Comparison of ENCODE assay signal across 9 mouse cellular contexts in the genomic region with DNA sequence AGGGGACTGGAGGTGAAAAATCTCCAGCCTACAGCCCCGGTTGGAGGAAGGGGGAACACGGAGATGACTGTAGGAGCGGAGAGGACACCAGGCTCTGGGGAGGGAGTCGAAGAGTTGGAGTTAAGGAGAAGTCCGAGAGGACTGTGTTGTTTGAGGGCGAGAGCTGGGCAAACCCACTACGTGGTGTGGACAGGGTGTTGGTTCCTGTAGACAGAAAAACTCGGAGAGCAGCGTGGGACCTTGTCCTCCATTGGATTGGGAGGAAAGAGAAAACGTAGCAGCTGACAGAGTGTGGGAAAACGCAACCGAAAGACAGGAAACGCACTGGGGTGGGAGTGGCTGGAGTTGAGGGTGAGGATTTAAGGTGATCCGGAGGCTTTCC. TPM values are rescaled to one million over a fixed set of nuclear protein-coding genes. Genes with fewer than 3 reads are reported as not detected.
DNase-seq lines count a peak whose midpoint lies in the region; ATAC-seq and TF ChIP-seq lines count a peak whose summit lies in the region.
"Had no signal": no experiment of that assay in that cellular context is flagged by ENCODE, and none has a peak within 500 bp of the region (broad histone marks: within the 10 kb centered on the region; RNA-seq: fewer than 3 reads in every experiment).

No protein-coding gene starts in this region.

- peak; percentile 5; the same call in 1 of the 2 replicates for ATAC-seq in hindbrain, embryonic 12.5 days (ENCODE audit: low FRiP score)
- no peak; the same call in 1 of the 2 replicates for ATAC-seq in midbrain, embryonic 16.5 days
- no peak for ATAC-seq in activated CD4-positive, CD25-positive, alpha-beta regulatory T cell, adult 4 months

- H3K9me3 ChIP-seq in forebrain, embryonic 10.5 days = no peaks in the 10 kb centered on the region
- no peaks in the 10 kb centered on the region for H3K9me3 ChIP-seq in hindbrain, embryonic 12.5 days (replicated peaks)
- no peaks in the 10 kb centered on the region for H3K9me3 ChIP-seq in midbrain, embryonic 16.5 days (replicated peaks; ENCODE audit: control insufficient read depth, low read length, poor library complexity, severe bottlenecking)

- peaks cover 23% of the 10 kb centered on the region for H3K79me2 ChIP-seq in liver, adult 2 months (ENCODE audit: control insufficient read depth, insufficient read depth, low read length)

- H3K27me3 ChIP-seq in forebrain, embryonic 10.5 days (ENCODE audit: poor library complexity, severe bottlenecking) = no peaks in the 10 kb centered on the region
- H3K27me3 ChIP-seq in hindbrain, embryonic 12.5 days = no peaks in the 10 kb centered on the region
- no peaks in the 10 kb centered on the region for H3K27me3 ChIP-seq in liver, adult 2 months (ENCODE audit: control insufficient read depth, insufficient read depth, low read length)
- H3K27me3 ChIP-seq in midbrain, embryonic 16.5 days (ENCODE audit: control insufficient read depth, insufficient read depth, low read depth, low read length) = no peaks in the 10 kb centered on the region

- no peak for TF ChIP-seq CTCF in liver, adult 2 months (IDR thresholded peaks at IDR 0.05; ENCODE audit: low read depth, low read length)

- H3K27ac ChIP-seq in forebrain, embryonic 10.5 days = peak overlapping the region; percentile 94
- H3K27ac ChIP-seq in hindbrain, embryonic 12.5 days = peak overlapping the region; percentile 92
- peak overlapping the region; percentile 90 for H3K27ac ChIP-seq in liver, adult 2 months (replicated peaks; ENCODE audit: insufficient read depth, low read depth, low read length)
- H3K27ac ChIP-seq in midbrain, embryonic 16.5 days (ENCODE audit: low read length) = peak overlapping the region; percentile 86

- H3K4me3 ChIP-seq in forebrain, embryonic 10.5 days = peak overlapping the region; percentile 95
- peak overlapping the region; percentile 82 for H3K4me3 ChIP-seq in hindbrain, embryonic 12.5 days
- peak overlapping the region; percentile 69 for H3K4me3 ChIP-seq in liver, adult 2 months (ENCODE audit: insufficient read depth, low read depth, low read length)
- peak overlapping the region; percentile 83 for H3K4me3 ChIP-seq in midbrain, embryonic 16.5 days (ENCODE audit: low read depth, low read length)

- H3K4me2 ChIP-seq in hindbrain, embryonic 12.5 days (replicated peaks) = peak overlapping the region; percentile 97
- H3K4me2 ChIP-seq in midbrain, embryonic 16.5 days (ENCODE audit: low read length) = peak overlapping the region; percentile 89

- H3K36me3 ChIP-seq in forebrain, embryonic 10.5 days (replicated peaks) = peaks cover 45% of the 10 kb centered on the region
- peaks cover 37% of the 10 kb centered on the region for H3K36me3 ChIP-seq in hindbrain, embryonic 12.5 days
- H3K36me3 ChIP-seq in liver, adult 2 months (ENCODE audit: control insufficient read depth, insufficient read depth, low read length) = peaks cover 23% of the 10 kb centered on the region; the same call in 1 of the 2 replicates
- peaks cover 22% of the 10 kb centered on the region for H3K36me3 ChIP-seq in midbrain, embryonic 16.5 days (ENCODE audit: control insufficient read depth, insufficient read depth, low read length)

- peak; percentile 66 for DNase-seq in CD4-positive, CD25-positive, alpha-beta regulatory T cell, adult 2 months (ENCODE audit: low read depth, low spot score)
- DNase-seq in NIH3T3 (ENCODE audit: low read depth) = peak; percentile 75
- no peak for DNase-seq in forebrain, embryonic 10.5 days (ENCODE audit: extremely low spot score, low spot score)
- DNase-seq in liver, adult 2 months (ENCODE audit: extremely low read depth, low read depth, low spot score) = peak; percentile 76
- no peak for DNase-seq in spleen, postnatal 14 days (ENCODE audit: low spot score in 2 of 2)

- H3K4me1 ChIP-seq in forebrain, embryonic 10.5 days = peaks cover 59% of the 10 kb centered on the region
- peaks cover 25% of the 10 kb centered on the region for H3K4me1 ChIP-seq in hindbrain, embryonic 12.5 days
- peaks cover 7% of the 10 kb centered on the region for H3K4me1 ChIP-seq in liver, adult 2 months (ENCODE audit: control insufficient read depth, insufficient read depth, low read length)
- peaks cover 13% of the 10 kb centered on the region for H3K4me1 ChIP-seq in midbrain, embryonic 16.5 days (ENCODE audit: control insufficient read depth, insufficient read depth, low read length)

- TF ChIP-seq POLR2A in liver, adult 2 months (IDR thresholded peaks at IDR 0.05; ENCODE audit: extremely low read depth, insufficient read depth, low read length) = peak; percentile 35; the same call in 1 of the 2 replicates

- 2% methylated on average over 14 of the region's 14 CpGs for WGBS in forebrain, embryonic 10.5 days
- under 1% methylated on average over 14 of the region's 14 CpGs for WGBS in hindbrain, embryonic 12.5 days
- WGBS in liver, adult 2 months = under 1% methylated on average over 14 of the region's 14 CpGs
- under 1% methylated on average over 14 of the region's 14 CpGs for WGBS in midbrain, embryonic 16.5 days

- H3K9ac ChIP-seq in hindbrain, embryonic 12.5 days = peak overlapping the region; percentile 87
- peak overlapping the region; percentile 82 for H3K9ac ChIP-seq in liver, adult 2 months (ENCODE audit: low read depth, low read length)
- peak overlapping the region; percentile 94 for H3K9ac ChIP-seq in midbrain, embryonic 16.5 days (ENCODE audit: low read depth, low read length)

RNA-seq across cellular contexts. Expression of a gene that starts 0.6 kb away (rescaled TPM):
- polyA plus RNA-seq in forebrain, embryonic 10.5 days (2016; fragmentation: Nextera tagmentation; extraction: Ambion mirVana) = 85.9 and 90.8 TPM in 2 replicates
- polyA plus RNA-seq in hindbrain, embryonic 12.5 days (2016; fragmentation: Nextera tagmentation; extraction: Ambion mirVana) = 55.5 and 61.2 TPM in 2 replicates
- total RNA-seq in liver, adult 2 months (2014; rRNA removed) = 8.3 and 10.2 TPM in 2 replicates
- 15.8 and 30.8 TPM in 2 replicates for polyA plus RNA-seq in liver, adult 2 months (2012; rRNA removed)
- polyA plus RNA-seq in midbrain, embryonic 16.5 days (2015; fragmentation: Nextera tagmentation; extraction: Ambion mirVana) = 55.1 and 59.7 TPM in 2 replicates
- polyA plus RNA-seq in activated CD4-positive, CD25-positive, alpha-beta regulatory T cell, adult 4 months (2017; shearing (Covaris generic)) = 100 to 1,000 TPM in 1 of 2 experiments, 10 to 100 TPM in 1; 97.4 to 149 TPM

RNA-seq across cellular contexts. Expression of a gene that starts 4.9 kb away (rescaled TPM):
- 0.19 and 0.39 TPM in 2 replicates for polyA plus RNA-seq in forebrain, embryonic 10.5 days (2016; fragmentation: Nextera tagmentation; extraction: Ambion mirVana)
- polyA plus RNA-seq in hindbrain, embryonic 12.5 days (2016; fragmentation: Nextera tagmentation; extraction: Ambion mirVana) = 0.30 TPM in 1 of 2 replicates, not detected in the other
- total RNA-seq in liver, adult 2 months (2014; rRNA removed) = not detected in 2 replicates
- polyA plus RNA-seq in liver, adult 2 months (2012; rRNA removed) = 0.18 TPM in 1 of 2 replicates, not detected in the other
- polyA plus RNA-seq in midbrain, embryonic 16.5 days (2015; fragmentation: Nextera tagmentation; extraction: Ambion mirVana) = 0.36 and 0.55 TPM in 2 replicates
- polyA plus RNA-seq in activated CD4-positive, CD25-positive, alpha-beta regulatory T cell, adult 4 months (2017; shearing (Covaris generic)) = 10 to 100 TPM in 1 of 2 experiments, 1 to 10 TPM in 1; 6.5 to 15.4 TPM
- polyA plus RNA-seq: gonadal fat pad, adult 2 months had no signal

RNA-seq across cellular contexts. Expression of a gene that starts 5.8 kb away (rescaled TPM):
- polyA plus RNA-seq in forebrain, embryonic 10.5 days (2016; fragmentation: Nextera tagmentation; extraction: Ambion mirVana) = 14.1 TPM in 2 replicates
- 23.9 and 27.6 TPM in 2 replicates for polyA plus RNA-seq in hindbrain, embryonic 12.5 days (2016; fragmentation: Nextera tagmentation; extraction: Ambion mirVana)
- 47.2 and 58.5 TPM in 2 replicates for total RNA-seq in liver, adult 2 months (2014; rRNA removed)
- 95.4 and 105 TPM in 2 replicates for polyA plus RNA-seq in liver, adult 2 months (2012; rRNA removed)
- polyA plus RNA-seq in midbrain, embryonic 16.5 days (2015; fragmentation: Nextera tagmentation; extraction: Ambion mirVana) = 21.1 and 26.1 TPM in 2 replicates
- polyA plus RNA-seq in activated CD4-positive, CD25-positive, alpha-beta regulatory T cell, adult 4 months (2017; shearing (Covaris generic)) = 100 to 1,000 TPM; 299 to 436 TPM

RNA-seq across cellular contexts. Expression of a gene that starts 5.8 kb away (rescaled TPM):
- polyA plus RNA-seq in forebrain, embryonic 10.5 days (2016; fragmentation: Nextera tagmentation; extraction: Ambion mirVana) = 21.2 and 23.2 TPM in 2 replicates
- polyA plus RNA-seq in hindbrain, embryonic 12.5 days (2016; fragmentation: Nextera tagmentation; extraction: Ambion mirVana) = 21.7 and 25.5 TPM in 2 replicates
- 11.1 and 12.7 TPM in 2 replicates for total RNA-seq in liver, adult 2 months (2014; rRNA removed)
- 23.9 and 30.2 TPM in 2 replicates for polyA plus RNA-seq in liver, adult 2 months (2012; rRNA removed)
- polyA plus RNA-seq in midbrain, embryonic 16.5 days (2015; fragmentation: Nextera tagmentation; extraction: Ambion mirVana) = 16.8 TPM in 2 replicates
- polyA plus RNA-seq in activated CD4-positive, CD25-positive, alpha-beta regulatory T cell, adult 4 months (2017; shearing (Covaris generic)) = 1 to 10 TPM; 4.1 to 4.7 TPM

RNA-seq across cellular contexts. Expression of a gene that starts 19.4 kb away (rescaled TPM):
- 6.6 and 8.1 TPM in 2 replicates for polyA plus RNA-seq in forebrain, embryonic 10.5 days (2016; fragmentation: Nextera tagmentation; extraction: Ambion mirVana)
- 3.2 and 4.1 TPM in 2 replicates for polyA plus RNA-seq in hindbrain, embryonic 12.5 days (2016; fragmentation: Nextera tagmentation; extraction: Ambion mirVana)
- total RNA-seq in liver, adult 2 months (2014; rRNA removed) = 0.18 and 1.2 TPM in 2 replicates
- 0.20 and 0.31 TPM in 2 replicates for polyA plus RNA-seq in liver, adult 2 months (2012; rRNA removed)
- polyA plus RNA-seq in midbrain, embryonic 16.5 days (2015; fragmentation: Nextera tagmentation; extraction: Ambion mirVana) = 1.4 and 2.8 TPM in 2 replicates
- 1 to 10 TPM; 1.5 to 2.5 TPM for polyA plus RNA-seq in activated CD4-positive, CD25-positive, alpha-beta regulatory T cell, adult 4 months (2017; shearing (Covaris generic))

Comparison
In these comparisons a context has a peak if more than half of its experiments do, and no peak if none do; other contexts are left out.
1. DNase-seq: peak in CD4-positive, CD25-positive, alpha-beta regulatory T cell, adult 2 months (single experiment), NIH3T3 (single experiment) and liver, adult 2 months (single experiment); none in forebrain, embryonic 10.5 days (single experiment) and spleen, postnatal 14 days (0 of 2).
2. Peak in every context shown above with its lines, with median percentiles within 50 percentile points of each other: H3K27ac ChIP-seq, H3K4me3 ChIP-seq and H3K9ac ChIP-seq.